Mouse (Mus musculus) limb, embryonic 12.5 days (tissue): Measurements from ENCODE around the gene Tsn. TPM values are rescaled to one million over a fixed set of nuclear protein-coding genes. Genes with fewer than 3 reads are reported as not detected.

Experiments used
- ATAC-seq: fragments of 200-750 bp; cut with Nextera tagmentation; 2 replicates; pipeline ENCODE4 v1.8.0; 2017; ENCODE audit warnings: low read depth, moderate TSS enrichment; ENCODE audit not compliant: insufficient number of reproducible peaks, insufficient read depth, low FRiP score, low TSS enrichment
- H3K27ac ChIP-seq: fragments of 300-500 bp; sonication (generic); 2 replicates; pipeline ENCODE4 v1.5.1; 2016; ENCODE audit warnings: mild to moderate bottlenecking, moderate library complexity
- H3K27me3 ChIP-seq: fragments of 300-500 bp; sonication (generic); 2 replicates; pipeline ENCODE4 v1.6.1; 2016; ENCODE audit warnings: mild to moderate bottlenecking, moderate library complexity
- H3K36me3 ChIP-seq: fragments of 300-500 bp; sonication (generic); 2 replicates; pipeline ENCODE4 v1.6.1; 2016; ENCODE audit warnings: mild to moderate bottlenecking, moderate library complexity
- H3K4me1 ChIP-seq: fragments of 300-500 bp; sonication (generic); replicated peaks from 2 replicates; pipeline ENCODE4 v1.6.1; 2016
- H3K4me2 ChIP-seq: fragments of 300-500 bp; sonication (generic); 2 replicates; pipeline ENCODE4 v1.6.1; 2016; ENCODE audit warnings: mild to moderate bottlenecking, moderate library complexity
- H3K4me3 ChIP-seq: fragments of 300-500 bp; sonication (generic); replicated peaks from 2 replicates; pipeline ENCODE4 v1.5.1; 2016; ENCODE audit warnings: mild to moderate bottlenecking
- H3K9ac ChIP-seq: fragments of 300-500 bp; sonication (generic); replicated peaks from 2 replicates; pipeline ENCODE4 v1.6.1; 2016; ENCODE audit warnings: mild to moderate bottlenecking, moderate library complexity
- H3K9me3 ChIP-seq: fragments of 300-500 bp; sonication (generic); 2 replicates; pipeline ENCODE4 v1.6.1; 2016; ENCODE audit warnings: mild to moderate bottlenecking, moderate library complexity
- WGBS: fragments of 180-500 bp; shearing (Covaris S2); methylation state at CpG from one replicate; pipeline ENCODE4 v1.1.7; 2016; 5-methylcytosine and 5-hydroxymethylcytosine counted together
- polyA plus RNA-seq: library from polyadenylated mRNA; unstranded; fragments of >200 nt; fragmentation: Nextera tagmentation; extraction: Ambion mirVana; gene quantifications from 2 replicates; pipeline ENCODE4 v1.2.1, GENCODE M21; 2016

The Tsn gene
- polyA plus RNA-seq, 1 experiment from 2014 or later = 397 TPM

- Histone ChIP-seq H3K36me3 (peaks cover 21% of the 10 kb centered on the region), H3K9me3 (no peaks in the 10 kb centered on the region), H3K9ac (peak overlapping the region; percentile 73), H3K4me3 (peak overlapping the region; percentile 68), H3K27me3 (no peaks in the 10 kb centered on the region), H3K4me1 (peaks cover 8% of the 10 kb centered on the region), H3K27ac (peak overlapping the region; percentile 83), H3K4me2 (peak overlapping the region; percentile 83)
- peak; percentile 99 for ATAC-seq
- under 1% methylated on average over 67 of the region's 67 CpGs for WGBS
Observed at GRCm38 (mm10) chr1:118310780-118311621, 538 bp downstream of the Tsn start.

GRCm38 (mm10) chr1:118297719-118298118 is 13.8 kb downstream of the Tsn start:
- Histone ChIP-seq H3K27me3 (no peaks in the 10 kb centered on the region), H3K27ac (no peak overlapping the region), H3K9me3 (no peaks in the 10 kb centered on the region), H3K4me3 (no peak overlapping the region), H3K4me1 (no peaks in the 10 kb centered on the region), H3K4me2 (no peak overlapping the region), H3K9ac (no peak overlapping the region), H3K36me3 (peaks cover 88% of the 10 kb centered on the region)
- WGBS = 92% methylated on average over 2 of the region's 2 CpGs
- ATAC-seq = no peak

GRCm38 (mm10) chr1:118296673-118297072 is 14.9 kb downstream of the Tsn start:
- Histone ChIP-seq H3K27ac (no peak overlapping the region), H3K36me3 (peaks cover 78% of the 10 kb centered on the region), H3K9ac (no peak overlapping the region), H3K4me2 (no peak overlapping the region), H3K4me3 (no peak overlapping the region), H3K9me3 (no peaks in the 10 kb centered on the region), H3K27me3 (no peaks in the 10 kb centered on the region), H3K4me1 (no peaks in the 10 kb centered on the region)
- no peak for ATAC-seq
- WGBS = 87% methylated on average over 3 of the region's 3 CpGs

GRCm38 (mm10) chr1:118294826-118295225 is 16.7 kb downstream of the Tsn start:
- Histone ChIP-seq H3K9ac (no peak overlapping the region), H3K27ac (no peak overlapping the region), H3K4me1 (no peaks in the 10 kb centered on the region), H3K27me3 (no peaks in the 10 kb centered on the region), H3K4me2 (no peak overlapping the region), H3K4me3 (no peak overlapping the region), H3K9me3 (no peaks in the 10 kb centered on the region), H3K36me3 (peaks cover 59% of the 10 kb centered on the region)
- ATAC-seq = no peak
- 90% methylated on average over 5 of the region's 5 CpGs for WGBS

GRCm38 (mm10) chr1:118294192-118294591 is 17.3 kb downstream of the Tsn start:
- H3K9me3 ChIP-seq = no peaks in the 10 kb centered on the region
- peaks cover 54% of the 10 kb centered on the region for H3K36me3 ChIP-seq
- WGBS = 98% methylated on average over 3 of the region's 3 CpGs
- H3K4me1 ChIP-seq = no peaks in the 10 kb centered on the region
- no peak overlapping the region for H3K27ac ChIP-seq
- ATAC-seq = no peak
- no peak overlapping the region for H3K4me2 ChIP-seq
- no peak overlapping the region for H3K9ac ChIP-seq
- no peaks in the 10 kb centered on the region for H3K27me3 ChIP-seq
- no peak overlapping the region for H3K4me3 ChIP-seq

GRCm38 (mm10) chr1:118292291-118292690 is 19.2 kb downstream of the Tsn start:
- no peak for ATAC-seq
- H3K9me3 ChIP-seq = no peaks in the 10 kb centered on the region
- H3K27ac ChIP-seq = no peak overlapping the region
- peaks cover 35% of the 10 kb centered on the region for H3K36me3 ChIP-seq
- no peaks in the 10 kb centered on the region for H3K27me3 ChIP-seq
- H3K4me2 ChIP-seq = no peak overlapping the region
- no peak overlapping the region for H3K4me3 ChIP-seq
- no peaks in the 10 kb centered on the region for H3K4me1 ChIP-seq
- H3K9ac ChIP-seq = no peak overlapping the region
- 87% methylated on average over 4 of the region's 4 CpGs for WGBS

GRCm38 (mm10) chr1:118275139-118275538 is 36.4 kb downstream of the Tsn start:
- no peaks in the 10 kb centered on the region for H3K36me3 ChIP-seq
- H3K4me3 ChIP-seq = no peak overlapping the region
- no peak for ATAC-seq
- H3K27ac ChIP-seq = no peak overlapping the region
- 12% methylated on average over 2 of the region's 2 CpGs for WGBS
- no peaks in the 10 kb centered on the region for H3K4me1 ChIP-seq
- no peaks in the 10 kb centered on the region for H3K27me3 ChIP-seq
- no peak overlapping the region for H3K4me2 ChIP-seq
- no peaks in the 10 kb centered on the region for H3K9me3 ChIP-seq
- H3K9ac ChIP-seq = no peak overlapping the region

GRCm38 (mm10) chr1:118251931-118252330 is 59.6 kb downstream of the Tsn start:
- H3K4me2 ChIP-seq = no peak overlapping the region
- 56% methylated on average over 2 of the region's 2 CpGs for WGBS
- H3K4me1 ChIP-seq = no peaks in the 10 kb centered on the region
- H3K9me3 ChIP-seq = no peaks in the 10 kb centered on the region
- ATAC-seq = no peak
- H3K36me3 ChIP-seq = no peaks in the 10 kb centered on the region
- no peak overlapping the region for H3K4me3 ChIP-seq
- no peaks in the 10 kb centered on the region for H3K27me3 ChIP-seq
- H3K27ac ChIP-seq = no peak overlapping the region
- H3K9ac ChIP-seq = no peak overlapping the region

Other genes with a start within 250 kb of the Tsn start
- gene Gm29106, start 135.2 kb downstream of the Tsn start, polyA plus RNA-seq = 0.13 and 0.21 TPM in 2 replicates
- 85.1 and 88.0 TPM in 2 replicates for gene Nifk, start 10.1 kb upstream of the Tsn start, polyA plus RNA-seq
- gene Clasp1, start 77.3 kb upstream of the Tsn start, polyA plus RNA-seq = 77.7 and 78.5 TPM in 2 replicates